Mouse (Mus musculus): ENCODE results near the gene Adam19. TPM values are rescaled to one million over a fixed set of nuclear protein-coding genes. Genes with fewer than 3 reads are reported as not detected.

The Adam19 gene
- polyA plus RNA-seq, 1 experiment from 2014 or later: 6.2 TPM

DNA sequence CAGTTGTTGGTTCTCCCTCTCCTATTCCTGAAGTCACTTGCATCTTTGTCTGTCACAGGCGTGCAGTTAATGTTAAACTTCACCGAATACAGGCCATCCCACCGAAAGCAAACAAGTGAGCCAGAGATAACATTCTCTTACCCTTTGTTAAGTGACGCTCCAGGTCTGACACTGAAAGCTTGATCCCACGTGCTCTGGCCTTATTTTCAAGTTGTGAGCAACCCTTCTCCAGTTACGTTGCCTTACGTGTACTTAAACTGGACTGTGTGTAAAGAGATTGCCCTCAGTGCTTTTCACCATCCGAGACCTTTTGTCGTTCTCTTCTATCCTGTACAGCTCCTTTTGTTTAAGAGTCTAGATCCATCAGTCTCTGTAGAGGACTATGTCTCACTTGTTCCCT is 2.2 kb downstream of the Adam19 start:
- Histone ChIP-seq H3K4me2 (peak overlapping the region; percentile 70; the same call in 1 of the 2 replicates), H3K27me3 (0 out of 2 replicates have a peak, but pooled peaks cover 3% of the 10 kb centered on the region), H3K9me3 (replicated peaks) (no peaks in the 10 kb centered on the region), H3K4me3 (no peak overlapping the region; the same call in 1 of the 2 replicates), H3K4me1 (peaks cover 10% of the 10 kb centered on the region), H3K9ac (no peak overlapping the region), H3K27ac (no peak overlapping the region), H3K36me3 (ENCODE audit: poor library complexity, severe bottlenecking) (0 out of 2 replicates have a peak, but pooled peaks cover 5% of the 10 kb centered on the region)
- no peak for ATAC-seq
- WGBS: 58% methylated on average over 9 of the region's 9 CpGs

DNA sequence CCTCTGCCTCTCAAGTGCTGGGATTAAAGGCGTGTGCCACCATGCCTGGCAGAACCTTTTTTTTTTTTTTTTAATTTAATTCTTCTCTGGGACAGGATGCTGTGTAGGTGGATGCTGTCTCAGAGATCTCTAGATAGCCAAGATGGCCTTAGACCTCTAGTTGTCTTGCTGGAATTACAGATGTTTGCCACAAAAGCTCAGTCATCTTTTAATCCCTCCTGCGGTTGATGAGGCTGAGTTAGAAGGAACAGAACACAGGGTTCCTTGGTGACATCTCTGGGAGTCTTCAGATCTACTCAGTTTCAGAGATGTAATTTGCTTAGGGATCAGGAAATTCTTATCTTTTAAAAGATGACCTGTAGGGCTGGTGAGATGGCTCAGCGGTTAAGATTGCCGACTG is 3.1 kb downstream of the Adam19 start:
- H3K36me3 ChIP-seq (ENCODE audit: poor library complexity, severe bottlenecking): 0 out of 2 replicates have a peak, but pooled peaks cover 5% of the 10 kb centered on the region
- ATAC-seq: no peak
- no peak overlapping the region for H3K4me3 ChIP-seq
- WGBS: 93% methylated on average over 4 of the region's 4 CpGs
- no peak overlapping the region for H3K4me2 ChIP-seq
- no peaks in the 10 kb centered on the region for H3K9me3 ChIP-seq (replicated peaks)
- 0 out of 2 replicates have a peak, but pooled peaks cover 3% of the 10 kb centered on the region for H3K27me3 ChIP-seq
- peaks cover 10% of the 10 kb centered on the region for H3K4me1 ChIP-seq
- H3K27ac ChIP-seq: no peak overlapping the region
- H3K9ac ChIP-seq: no peak overlapping the region

DNA sequence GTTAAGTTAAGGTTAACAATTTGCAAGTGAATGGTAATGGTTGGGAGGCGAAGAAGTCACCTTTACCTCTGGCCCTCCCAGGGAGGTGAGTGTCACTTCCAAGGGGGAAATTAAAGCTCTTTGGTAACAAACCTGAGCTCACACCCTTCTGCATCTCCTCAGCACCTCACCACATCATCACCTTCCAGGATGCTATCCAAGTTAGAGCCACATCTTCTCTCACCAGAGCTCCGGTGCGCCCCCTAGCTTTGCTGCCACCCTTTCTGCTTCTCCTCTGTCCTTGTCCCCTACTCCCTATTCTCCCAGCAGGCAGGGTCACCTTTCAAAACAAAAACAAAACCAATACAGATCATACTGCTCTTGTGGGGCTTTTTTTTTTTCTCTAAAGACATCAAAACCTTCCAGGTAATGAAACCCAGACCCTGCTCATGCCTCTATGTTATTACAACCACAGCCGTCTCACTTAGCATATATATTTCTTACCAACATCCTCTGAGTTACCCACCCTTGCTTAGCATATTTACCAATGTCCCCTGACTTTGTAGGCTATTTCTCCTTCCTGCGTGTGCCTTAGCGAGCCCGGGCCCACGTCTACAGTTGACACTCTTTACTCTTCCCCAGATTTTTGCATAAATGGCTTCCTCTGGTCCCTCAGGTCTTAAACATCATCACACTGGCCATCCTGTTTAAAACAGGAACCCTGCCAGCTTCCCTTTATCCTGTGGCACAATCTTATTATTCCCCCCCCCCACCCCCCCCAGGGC is 4.3 kb downstream of the Adam19 start:
- WGBS: 80% methylated on average over 8 of the region's 8 CpGs
- H3K36me3 ChIP-seq (ENCODE audit: poor library complexity, severe bottlenecking): 0 out of 2 replicates have a peak, but pooled peaks cover 5% of the 10 kb centered on the region
- ATAC-seq: no peak
- H3K27ac ChIP-seq: no peak overlapping the region
- H3K4me1 ChIP-seq: peaks cover 16% of the 10 kb centered on the region
- H3K9me3 ChIP-seq (replicated peaks): no peaks in the 10 kb centered on the region
- no peak overlapping the region for H3K9ac ChIP-seq
- no peak overlapping the region for H3K4me2 ChIP-seq
- H3K4me3 ChIP-seq: no peak overlapping the region
- H3K27me3 ChIP-seq: 0 out of 2 replicates have a peak, but pooled peaks cover 3% of the 10 kb centered on the region

DNA sequence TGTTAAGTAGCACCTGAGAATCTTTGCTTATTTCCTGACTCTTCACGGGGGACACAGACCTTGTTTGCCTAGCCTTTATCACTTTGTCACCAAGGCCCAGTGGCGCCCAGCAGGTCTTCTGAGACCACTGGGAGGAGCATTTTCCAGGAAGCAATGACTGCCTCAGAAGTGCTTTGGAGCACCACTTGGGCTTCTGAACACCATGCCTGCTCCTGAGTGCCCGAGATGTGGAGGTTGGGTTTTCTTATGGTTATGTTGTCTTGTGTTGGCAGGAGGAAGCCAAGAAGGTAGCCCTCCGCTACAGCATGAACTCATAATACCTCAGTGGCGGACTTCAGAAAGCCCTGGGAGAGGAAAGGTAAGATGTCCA is 4.8 kb downstream of the Adam19 start:
- peaks cover 5% of the 10 kb centered on the region; the same call in 1 of the 2 replicates for H3K36me3 ChIP-seq (ENCODE audit: poor library complexity, severe bottlenecking)
- no peaks in the 10 kb centered on the region for H3K9me3 ChIP-seq (replicated peaks)
- WGBS: 81% methylated on average over 5 of the region's 5 CpGs
- H3K27me3 ChIP-seq: 0 out of 2 replicates have a peak, but pooled peaks cover 3% of the 10 kb centered on the region
- no peak overlapping the region for H3K4me3 ChIP-seq
- no peak overlapping the region for H3K4me2 ChIP-seq
- peaks cover 21% of the 10 kb centered on the region for H3K4me1 ChIP-seq
- no peak overlapping the region for H3K27ac ChIP-seq
- H3K9ac ChIP-seq: no peak overlapping the region
- no peak for ATAC-seq

DNA sequence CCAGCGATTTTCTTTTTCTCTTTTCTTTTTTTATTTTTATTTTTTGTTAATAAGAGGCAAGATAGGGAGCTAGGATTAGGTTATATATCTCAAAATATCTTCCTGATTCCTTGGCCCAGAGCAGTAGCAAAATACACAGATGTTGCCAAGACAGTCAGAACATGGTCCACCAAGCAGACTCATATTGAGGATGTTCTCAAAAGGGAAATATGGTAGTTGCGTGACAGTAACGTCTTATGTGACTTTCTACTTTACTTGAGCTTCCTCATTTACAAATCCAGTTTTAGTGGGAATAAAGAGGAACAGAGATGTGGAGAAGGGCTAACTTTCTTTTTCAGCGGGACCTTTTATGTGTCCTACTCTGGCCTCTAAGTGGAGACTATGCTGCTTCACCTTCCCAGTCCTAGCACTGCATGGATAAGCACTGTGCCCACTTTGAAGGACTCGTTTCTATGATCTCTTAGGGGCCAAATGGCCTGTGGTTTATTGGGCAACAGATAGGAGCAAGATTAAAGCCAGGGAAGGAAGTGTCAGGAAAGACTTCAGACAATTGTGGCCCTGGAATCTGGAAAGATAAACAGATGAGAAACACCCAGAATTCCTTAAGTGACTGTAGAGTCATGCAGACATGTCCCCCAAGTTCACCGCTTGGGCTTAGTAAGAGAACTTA is 6.1 kb downstream of the Adam19 start:
- Histone ChIP-seq H3K4me2 (no peak overlapping the region), H3K9me3 (replicated peaks) (no peaks in the 10 kb centered on the region), H3K4me3 (no peak overlapping the region), H3K36me3 (ENCODE audit: poor library complexity, severe bottlenecking) (peaks cover 10% of the 10 kb centered on the region; the same call in 1 of the 2 replicates), H3K4me1 (peaks cover 23% of the 10 kb centered on the region), H3K27ac (no peak overlapping the region), H3K9ac (no peak overlapping the region), H3K27me3 (0 out of 2 replicates have a peak, but pooled peaks cover 3% of the 10 kb centered on the region)
- ATAC-seq: no peak
- 89% methylated on average over 6 of the region's 6 CpGs for WGBS

DNA sequence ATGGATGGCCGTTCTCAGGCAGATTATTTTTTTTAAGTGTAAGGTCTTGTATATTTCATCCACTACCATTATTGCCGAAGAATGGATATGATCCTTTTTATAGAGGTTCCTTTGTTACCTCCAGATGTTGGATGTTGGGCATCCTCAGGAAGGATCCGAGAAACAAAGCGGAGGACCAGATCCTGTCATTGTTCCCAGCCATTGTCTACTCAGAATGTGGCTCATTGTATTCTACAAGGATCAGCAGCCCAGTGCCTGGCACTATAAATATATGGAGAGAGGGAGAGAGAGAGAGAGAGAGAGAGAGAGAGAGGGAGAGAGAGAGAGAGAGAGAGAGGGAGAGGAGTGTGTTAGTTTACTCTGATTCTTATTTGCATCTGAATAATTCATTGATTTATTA is 6.8 kb downstream of the Adam19 start:
- Histone ChIP-seq H3K4me3 (no peak overlapping the region), H3K4me2 (no peak overlapping the region), H3K4me1 (peaks cover 17% of the 10 kb centered on the region), H3K9me3 (replicated peaks) (no peaks in the 10 kb centered on the region), H3K36me3 (ENCODE audit: poor library complexity, severe bottlenecking) (peaks cover 13% of the 10 kb centered on the region; the same call in 1 of the 2 replicates), H3K27me3 (no peaks in the 10 kb centered on the region), H3K9ac (no peak overlapping the region), H3K27ac (no peak overlapping the region)
- 56% methylated on average over 4 of the region's 4 CpGs for WGBS
- no peak for ATAC-seq

DNA sequence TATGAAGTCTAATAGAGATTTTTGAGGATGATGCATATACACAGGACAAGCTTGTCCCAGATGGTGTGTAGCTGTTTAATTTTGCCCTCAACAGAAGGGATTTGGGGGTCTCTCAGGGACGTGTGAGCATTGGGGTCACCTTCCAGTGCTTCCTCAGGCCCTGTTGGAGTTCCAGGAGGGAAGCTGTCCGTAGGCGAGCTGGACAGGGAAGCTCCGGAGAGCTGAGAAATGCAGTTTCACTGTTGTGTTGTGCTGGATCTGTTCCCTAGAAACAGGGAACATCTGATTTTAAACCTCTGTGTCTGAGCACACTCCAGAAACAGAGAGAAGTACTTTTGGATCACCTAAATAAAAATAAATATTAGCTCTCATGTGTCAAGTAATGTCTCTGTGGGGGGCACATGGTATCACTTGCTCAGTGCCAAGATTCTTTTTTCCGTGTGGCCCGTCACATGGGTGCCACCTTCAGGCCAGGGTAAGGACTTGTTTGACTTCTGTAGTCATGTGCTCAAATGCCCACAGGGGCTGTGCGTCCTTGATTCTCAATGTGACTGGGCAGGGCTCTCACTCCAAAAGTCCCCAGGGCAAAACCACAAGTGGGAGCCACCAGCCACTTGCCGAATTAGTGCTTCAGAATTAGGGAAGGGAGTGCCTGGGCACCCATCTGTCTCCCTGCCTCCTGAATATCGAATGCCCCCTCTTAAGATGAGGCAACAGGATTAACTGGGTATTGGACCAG is 7.4 kb downstream of the Adam19 start:
- no peak overlapping the region for H3K9ac ChIP-seq
- ATAC-seq: no peak
- 68% methylated on average over 9 of the region's 9 CpGs for WGBS
- H3K4me2 ChIP-seq: no peak overlapping the region
- no peaks in the 10 kb centered on the region for H3K27me3 ChIP-seq
- peaks cover 13% of the 10 kb centered on the region; the same call in 1 of the 2 replicates for H3K36me3 ChIP-seq (ENCODE audit: poor library complexity, severe bottlenecking)
- peaks cover 17% of the 10 kb centered on the region for H3K4me1 ChIP-seq
- H3K4me3 ChIP-seq: no peak overlapping the region
- no peak overlapping the region for H3K27ac ChIP-seq
- no peaks in the 10 kb centered on the region for H3K9me3 ChIP-seq (replicated peaks)

DNA sequence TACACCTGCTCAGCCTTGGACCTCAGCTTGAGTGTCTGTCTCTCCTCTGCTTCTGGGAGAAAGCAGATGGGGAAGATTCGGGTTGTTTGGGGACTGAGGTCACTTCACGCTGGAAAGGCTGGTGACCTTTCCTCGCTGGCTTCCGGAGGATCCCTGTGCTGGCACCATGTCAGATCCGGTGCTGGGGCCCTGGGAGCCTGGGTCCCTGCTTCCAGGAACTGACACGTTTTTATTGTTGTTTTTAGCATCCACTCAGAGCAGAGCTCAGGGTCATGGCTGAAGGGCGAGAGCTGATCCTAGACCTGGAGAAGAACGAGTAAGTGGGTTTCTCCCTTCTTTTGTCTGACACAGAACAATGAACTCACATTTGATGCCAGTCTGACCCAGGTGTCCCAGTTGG is 9.0 kb downstream of the Adam19 start:
- peaks cover 24% of the 10 kb centered on the region for H3K4me1 ChIP-seq
- WGBS: 62% methylated on average over 8 of the region's 8 CpGs
- no peak for ATAC-seq
- no peaks in the 10 kb centered on the region for H3K9me3 ChIP-seq (replicated peaks)
- peaks cover 13% of the 10 kb centered on the region; the same call in 1 of the 2 replicates for H3K36me3 ChIP-seq (ENCODE audit: poor library complexity, severe bottlenecking)
- 0 out of 2 replicates have a peak overlapping the region, but pooled peaks have one; percentile 8 for H3K27ac ChIP-seq
- H3K4me2 ChIP-seq: no peak overlapping the region
- no peaks in the 10 kb centered on the region for H3K27me3 ChIP-seq
- H3K4me3 ChIP-seq: no peak overlapping the region
- H3K9ac ChIP-seq: no peak overlapping the region

DNA sequence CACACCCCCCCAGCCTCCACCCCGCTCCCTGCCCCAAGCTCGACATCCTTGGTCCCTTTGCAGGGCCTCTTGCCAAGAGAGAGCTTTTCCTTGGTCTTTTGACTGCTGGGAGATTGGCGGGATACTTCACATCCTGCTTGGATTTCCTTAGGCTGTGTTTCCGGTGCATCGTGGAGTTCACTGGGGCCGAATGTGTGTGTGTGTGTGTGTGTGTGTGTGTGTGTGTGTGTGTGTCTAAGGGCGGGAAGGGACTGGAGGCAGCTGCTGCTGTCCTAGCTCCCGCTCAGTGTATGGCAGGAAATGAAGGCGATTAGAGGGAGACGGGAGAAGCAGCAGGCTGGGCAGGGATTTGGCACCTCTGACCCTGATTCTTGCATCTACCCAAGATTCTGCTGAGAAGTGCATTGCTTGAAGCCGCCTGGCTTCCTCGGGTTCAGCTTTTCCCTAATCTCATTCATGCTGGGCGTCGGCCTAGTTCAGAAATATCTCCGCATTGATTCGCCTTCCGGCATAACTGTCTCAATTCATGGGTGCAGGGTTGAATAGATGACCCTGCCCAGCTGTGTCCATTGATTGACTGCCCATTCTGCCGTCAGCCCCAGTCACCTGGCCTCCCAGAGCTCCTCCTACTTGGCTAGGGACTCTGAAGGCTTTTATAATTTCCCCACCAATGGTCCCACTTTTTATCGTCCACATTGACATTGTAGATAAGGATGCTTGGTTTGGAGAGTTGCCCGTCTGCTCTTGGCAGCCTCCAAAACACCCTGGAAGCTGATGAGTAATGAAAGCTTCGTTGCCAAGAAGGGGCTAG is 9.6 kb downstream of the Adam19 start:
- Histone ChIP-seq H3K36me3 (ENCODE audit: poor library complexity, severe bottlenecking) (peaks cover 13% of the 10 kb centered on the region; the same call in 1 of the 2 replicates), H3K27ac (0 out of 2 replicates have a peak overlapping the region, but pooled peaks have one; percentile 8), H3K9ac (no peak overlapping the region), H3K27me3 (no peaks in the 10 kb centered on the region), H3K4me2 (no peak overlapping the region), H3K4me1 (peaks cover 28% of the 10 kb centered on the region), H3K9me3 (replicated peaks) (no peaks in the 10 kb centered on the region), H3K4me3 (no peak overlapping the region)
- peak; percentile 60 for ATAC-seq
- 61% methylated on average over 20 of the region's 21 CpGs for WGBS

DNA sequence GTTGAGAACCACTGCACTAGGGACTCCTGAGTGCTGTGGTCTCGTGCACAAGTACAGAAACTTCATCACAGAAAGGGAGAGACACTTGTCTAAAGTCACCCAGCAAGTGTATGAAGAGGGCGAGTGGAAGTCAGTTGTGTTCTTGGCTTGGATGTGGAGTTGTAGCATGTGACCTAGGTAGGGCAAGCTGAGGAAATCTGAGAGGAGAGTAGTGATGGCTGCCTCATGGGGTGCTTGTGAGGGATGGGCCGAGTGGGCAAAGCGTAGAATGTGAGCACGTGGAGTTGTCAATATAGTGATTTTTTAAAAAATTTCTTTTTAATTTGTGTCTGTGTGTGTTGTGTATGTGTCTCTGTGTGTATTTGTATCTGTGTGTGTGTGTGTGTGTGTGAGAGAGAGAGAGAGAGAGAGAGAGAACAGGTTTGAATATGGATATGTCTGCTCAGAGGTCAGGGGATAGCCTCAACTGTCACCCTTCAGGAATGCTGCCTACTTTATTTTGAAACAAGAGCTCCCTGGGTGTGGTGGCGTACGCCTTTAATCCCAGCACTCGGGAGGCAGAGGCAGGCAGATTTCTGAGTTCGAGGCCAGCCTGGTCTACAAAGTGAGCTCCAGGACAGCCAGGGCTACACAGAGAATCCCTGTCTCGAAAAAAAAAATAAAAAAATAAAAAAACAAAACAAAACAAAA is 11.7 kb downstream of the Adam19 start:
- Histone ChIP-seq H3K27ac (no peak overlapping the region; the same call in 1 of the 2 replicates), H3K4me3 (no peak overlapping the region), H3K4me1 (peaks cover 28% of the 10 kb centered on the region), H3K9me3 (replicated peaks) (no peaks in the 10 kb centered on the region), H3K4me2 (no peak overlapping the region), H3K9ac (no peak overlapping the region), H3K27me3 (no peaks in the 10 kb centered on the region), H3K36me3 (ENCODE audit: poor library complexity, severe bottlenecking) (peaks cover 7% of the 10 kb centered on the region; the same call in 1 of the 2 replicates)
- 91% methylated on average over 10 of the region's 10 CpGs for WGBS
- no peak for ATAC-seq
